Mouse (Mus musculus) heart, postnatal 0 days (tissue): ENCODE measurements at regions not wholly inside any gene's neighbourhood (a gene's known extent, or its start where the extent isn't known, plus 50 kb on each side); places are given as distances from the start of the nearest gene placed in this dataset.

Experiments
- ATAC-seq: fragments of 200-750 bp; cut with Nextera tagmentation; 2 replicates; pipeline ENCODE4 v1.8.0; 2017; ENCODE audit warnings: low read depth, moderate number of reproducible peaks, moderate library complexity; ENCODE audit not compliant: insufficient read depth
- DNase-seq: peaks from one replicate; pipeline ENCODE4 v3.0.0-alpha.2; 2016; ENCODE audit warnings: low spot score
- H3K27ac ChIP-seq: fragments of 300-500 bp; sonication (generic); 2 replicates; pipeline ENCODE4 v1.5.1; 2014; ENCODE audit warnings: low read depth, mild to moderate bottlenecking
- H3K27me3 ChIP-seq: fragments of 300-500 bp; sonication (generic); 2 replicates; pipeline ENCODE4 v1.6.1; 2014; ENCODE audit warnings: low read length, mixed read lengths; ENCODE audit not compliant: control insufficient read depth, insufficient read depth
- H3K36me3 ChIP-seq: fragments of 300-500 bp; sonication (generic); replicated peaks from 2 replicates; pipeline ENCODE4 v1.6.1; 2014; ENCODE audit warnings: low read length, mixed read lengths; ENCODE audit not compliant: control insufficient read depth, insufficient read depth
- H3K4me1 ChIP-seq: fragments of 300-500 bp; sonication (generic); 2 replicates; pipeline ENCODE4 v1.6.1; 2014; ENCODE audit warnings: antibody characterized with exemption; ENCODE audit not compliant: control insufficient read depth, insufficient read depth
- H3K4me2 ChIP-seq: fragments of 300-500 bp; sonication (generic); 2 replicates; pipeline ENCODE4 v1.6.1; 2014; ENCODE audit warnings: low read depth, mild to moderate bottlenecking, low read length, moderate library complexity
- H3K4me3 ChIP-seq: fragments of 300-500 bp; sonication (generic); 2 replicates; pipeline ENCODE4 v1.5.1; 2014; ENCODE audit warnings: low read depth, low read length
- H3K9ac ChIP-seq: fragments of 300-500 bp; sonication (generic); replicated peaks from 2 replicates; pipeline ENCODE4 v1.6.1; 2014; ENCODE audit warnings: low read depth, low read length, mixed read lengths
- H3K9me3 ChIP-seq: fragments of 300-500 bp; sonication (generic); replicated peaks from 2 replicates; pipeline ENCODE4 v1.6.1; 2016; ENCODE audit warnings: low read length; ENCODE audit not compliant: control insufficient read depth
- CTCF ChIP-seq: IDR thresholded peaks from 2 replicates; pipeline ENCODE4 v1.5.1; 2016; ENCODE audit warnings: antibody characterized with exemption, control low read depth, low read depth
- EP300 ChIP-seq: IDR thresholded peaks from 2 replicates; pipeline ENCODE4 v1.6.1; 2016; ENCODE audit warnings: antibody characterized with exemption, low read depth
- WGBS: fragments of 180-500 bp; shearing (Covaris S2); extraction: QIAGEN DNeasy Blood & Tissue Kit; methylation state at CpG from one replicate; pipeline ENCODE4 v1.1.7; 2014; 5-methylcytosine and 5-hydroxymethylcytosine counted together

DNA sequence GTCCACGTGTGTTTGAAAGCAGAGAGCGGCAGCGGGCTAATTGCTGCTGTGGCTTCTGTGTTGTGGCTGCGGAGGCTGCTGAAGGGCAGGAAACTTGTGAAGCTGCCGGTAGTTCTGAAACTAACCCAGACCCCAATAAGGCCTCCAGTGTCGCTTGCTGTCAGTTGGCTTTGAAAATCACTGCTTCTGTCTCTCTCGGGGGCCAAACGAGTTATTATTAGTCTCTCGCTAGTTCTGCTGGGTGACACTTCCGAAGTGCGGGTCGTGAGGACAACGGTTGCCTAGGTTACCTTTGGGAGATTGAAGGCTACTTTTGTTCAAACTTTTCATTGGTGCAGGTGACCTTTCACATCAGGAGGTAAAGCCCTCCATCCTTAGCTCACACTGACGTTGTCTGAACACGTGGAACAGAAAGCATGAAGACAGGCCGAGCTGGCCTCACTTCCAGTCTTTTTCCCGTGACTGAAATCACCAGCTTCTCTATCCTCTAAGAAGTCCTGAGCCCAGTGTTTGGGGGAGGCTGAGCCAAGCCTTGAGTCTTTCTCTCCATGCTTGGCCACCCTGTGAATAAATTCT is 197.8 kb downstream of the Matn1 start:
- Histone ChIP-seq H3K27ac (no peak overlapping the region), H3K27me3 (no peaks in the 10 kb centered on the region), H3K4me1 (no peaks in the 10 kb centered on the region), H3K9me3 (no peaks in the 10 kb centered on the region; the same call in 1 of the 2 replicates), H3K4me2 (no peak overlapping the region), H3K36me3 (no peaks in the 10 kb centered on the region), H3K9ac (no peak overlapping the region), H3K4me3 (no peak overlapping the region)
- ATAC-seq (no peak), DNase-seq (no peak)
- TF ChIP-seq CTCF (no peak), EP300 (no peak)
- 72% methylated on average over 17 of the region's 17 CpGs for WGBS

DNA sequence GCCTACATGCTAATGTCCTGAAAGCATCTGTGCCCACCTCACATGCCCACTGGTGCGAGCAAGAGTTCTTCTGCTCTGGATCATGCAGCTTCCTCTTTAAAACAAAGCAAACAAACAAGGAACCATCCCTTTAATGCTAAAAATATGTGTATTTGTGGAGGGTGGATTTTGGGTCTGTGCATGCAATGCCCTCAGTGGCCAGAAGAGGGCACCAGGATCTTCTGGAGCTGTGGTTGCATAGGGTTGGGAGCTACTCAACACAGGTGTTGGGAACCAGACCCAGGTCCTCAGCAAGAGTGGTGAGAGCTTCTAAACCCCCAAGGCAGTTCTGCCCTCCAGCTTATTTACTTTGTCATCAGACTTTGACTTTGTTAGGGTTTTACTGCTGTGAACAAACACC is 201.3 kb downstream of the Matn1 start:
- H3K4me3 ChIP-seq = no peak overlapping the region
- ATAC-seq = no peak
- H3K4me2 ChIP-seq = no peak overlapping the region
- H3K27ac ChIP-seq = no peak overlapping the region
- H3K4me1 ChIP-seq = no peaks in the 10 kb centered on the region
- 43% methylated on average over 1 of the region's 1 CpGs for WGBS
- no peak for TF ChIP-seq EP300
- TF ChIP-seq CTCF = peak; percentile 28
- no peak for DNase-seq
- no peaks in the 10 kb centered on the region for H3K36me3 ChIP-seq
- H3K9me3 ChIP-seq = no peaks in the 10 kb centered on the region; the same call in 1 of the 2 replicates
- no peaks in the 10 kb centered on the region for H3K27me3 ChIP-seq
- no peak overlapping the region for H3K9ac ChIP-seq

- Histone ChIP-seq H3K4me1 (no peaks in the 10 kb centered on the region), H3K36me3 (no peaks in the 10 kb centered on the region), H3K9ac (no peak overlapping the region), H3K9me3 (no peaks in the 10 kb centered on the region; the same call in 1 of the 2 replicates), H3K4me2 (no peak overlapping the region), H3K4me3 (no peak overlapping the region), H3K27ac (no peak overlapping the region), H3K27me3 (no peaks in the 10 kb centered on the region)
- DNase-seq = no peak
- no peak for TF ChIP-seq EP300
- TF ChIP-seq CTCF = no peak
- no peak for ATAC-seq
- 55% methylated on average over 16 of the region's 16 CpGs for WGBS
These were observed 204.0 kb downstream of the Matn1 start for GRCm38 (mm10) chr4:131148042-131148747.

DNA sequence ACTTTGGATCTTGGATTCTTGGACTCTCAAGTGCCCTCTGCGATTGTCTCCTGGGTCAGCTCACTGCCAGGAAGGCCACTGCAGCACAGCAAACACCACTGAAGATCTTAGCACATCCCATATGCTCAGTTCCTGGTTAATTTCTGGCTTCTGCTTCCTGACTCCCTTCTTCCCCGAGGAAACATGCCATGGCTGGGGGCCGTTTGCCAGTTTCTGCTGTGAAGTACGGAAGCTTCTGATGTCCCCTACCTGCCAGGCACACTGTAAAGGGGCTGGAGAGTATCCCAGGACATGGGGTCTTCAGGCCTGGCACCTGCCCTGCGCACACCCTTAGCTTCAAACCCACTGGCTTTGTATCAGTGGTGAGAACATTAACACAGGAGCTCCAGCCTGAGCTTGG is 205.3 kb downstream of the Matn1 start:
- Histone ChIP-seq H3K9ac (no peak overlapping the region), H3K4me2 (no peak overlapping the region), H3K9me3 (no peaks in the 10 kb centered on the region; the same call in 1 of the 2 replicates), H3K27ac (no peak overlapping the region), H3K27me3 (0 out of 2 replicates have a peak, but pooled peaks cover 3% of the 10 kb centered on the region), H3K4me3 (no peak overlapping the region), H3K36me3 (no peaks in the 10 kb centered on the region), H3K4me1 (no peaks in the 10 kb centered on the region)
- WGBS = 65% methylated on average over 5 of the region's 5 CpGs
- ATAC-seq (no peak), DNase-seq (no peak)
- no peak for TF ChIP-seq CTCF
- no peak for TF ChIP-seq EP300

GRCm38 (mm10) chr4:131159712-131160111 is 215.5 kb downstream of the Matn1 start:
- no peak for ATAC-seq
- no peak for TF ChIP-seq EP300
- TF ChIP-seq CTCF = no peak
- H3K36me3 ChIP-seq = no peaks in the 10 kb centered on the region
- H3K27ac ChIP-seq = no peak overlapping the region
- no peak overlapping the region for H3K4me2 ChIP-seq
- peaks cover 6% of the 10 kb centered on the region; the same call in 1 of the 2 replicates for H3K27me3 ChIP-seq
- 45% methylated on average over 5 of the region's 5 CpGs for WGBS
- H3K9me3 ChIP-seq = no peaks in the 10 kb centered on the region
- DNase-seq = no peak
- H3K4me3 ChIP-seq = no peak overlapping the region
- no peaks in the 10 kb centered on the region for H3K4me1 ChIP-seq
- no peak overlapping the region for H3K9ac ChIP-seq

DNA sequence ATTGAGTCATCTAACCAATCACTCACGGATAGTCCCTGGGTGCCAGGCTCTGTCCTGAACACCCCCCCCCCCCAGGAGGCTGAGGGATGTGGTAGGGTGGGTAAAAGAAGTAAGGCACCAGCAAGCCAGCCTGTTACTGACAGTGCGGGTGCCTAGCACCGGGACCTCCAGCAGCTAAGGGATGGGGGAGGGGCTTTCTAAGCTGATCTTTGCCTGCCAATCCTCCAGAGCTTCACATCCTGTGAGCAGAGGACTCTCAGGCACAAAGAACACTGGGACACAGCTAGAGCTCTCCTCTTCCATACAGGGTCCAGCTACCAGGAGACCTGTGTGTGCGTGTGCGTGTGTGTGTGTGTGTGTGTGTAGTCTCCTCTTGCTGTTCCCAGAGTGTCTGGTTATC is 215.9 kb downstream of the Matn1 start:
- 44% methylated on average over 5 of the region's 5 CpGs for WGBS
- no peak for ATAC-seq
- H3K4me2 ChIP-seq = no peak overlapping the region
- H3K27me3 ChIP-seq = peaks cover 6% of the 10 kb centered on the region; the same call in 1 of the 2 replicates
- no peaks in the 10 kb centered on the region for H3K4me1 ChIP-seq
- H3K9me3 ChIP-seq = no peaks in the 10 kb centered on the region
- no peaks in the 10 kb centered on the region for H3K36me3 ChIP-seq
- no peak for DNase-seq
- no peak overlapping the region for H3K9ac ChIP-seq
- no peak overlapping the region for H3K4me3 ChIP-seq
- TF ChIP-seq CTCF (no peak), EP300 (no peak)
- no peak overlapping the region for H3K27ac ChIP-seq
